9 mouse cellular contexts compared by ENCODE assay signal in the genomic region with DNA sequence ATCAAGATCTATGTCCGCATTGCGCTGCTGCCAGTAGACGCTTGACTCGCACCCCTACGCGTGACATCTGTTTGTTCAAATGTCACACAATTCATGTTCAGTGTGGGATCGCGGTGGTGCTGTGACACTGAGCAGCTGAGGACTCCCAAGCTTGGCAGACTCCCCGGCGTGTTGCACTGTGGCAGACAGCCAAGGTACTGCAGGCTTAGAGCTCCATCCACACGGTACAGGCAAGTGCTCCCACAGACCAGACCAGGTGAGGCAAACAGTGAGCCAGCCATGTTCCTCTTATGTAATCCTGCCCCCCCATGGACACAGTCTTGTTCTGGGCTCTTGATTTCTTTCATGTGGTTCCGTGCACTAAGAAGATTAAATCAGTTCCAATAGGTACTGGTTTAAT.
DNase-seq lines count a peak whose midpoint lies in the region; ATAC-seq lines count a peak whose summit lies in the region.
"Had no signal": no experiment of that assay in that cellular context is flagged by ENCODE, and none has a peak within 500 bp of the region (broad histone marks: within the 10 kb centered on the region; RNA-seq: fewer than 3 reads in every experiment).

No protein-coding gene starts in this region.

- ATAC-seq in forebrain, embryonic 14.5 days: peak; percentile 87; the same call in 1 of the 2 replicates
- ATAC-seq in forebrain, embryonic 12.5 days (ENCODE audit: low FRiP score): no peak
- ATAC-seq in cerebellum, adult (ENCODE audit: insufficient number of reproducible peaks, low FRiP score, low TSS enrichment): peak; percentile 70; the same call in 1 of the 2 replicates

- no peaks in the 10 kb centered on the region for H3K27me3 ChIP-seq in forebrain, embryonic 14.5 days (replicated peaks; ENCODE audit: control insufficient read depth, insufficient read depth, low read length)
- no peaks in the 10 kb centered on the region for H3K27me3 ChIP-seq in forebrain, embryonic 12.5 days
- H3K27me3 ChIP-seq: liver, embryonic 13.5 days had no signal

- H3K9me3 ChIP-seq in forebrain, embryonic 14.5 days (replicated peaks; ENCODE audit: control insufficient read depth, low read length): no peaks in the 10 kb centered on the region
- no peaks in the 10 kb centered on the region for H3K9me3 ChIP-seq in forebrain, embryonic 12.5 days
- H3K9me3 ChIP-seq: liver, embryonic 13.5 days had no signal

- WGBS in forebrain, embryonic 14.5 days: 64% methylated on average over 12 of the region's 12 CpGs
- 89% methylated on average over 12 of the region's 12 CpGs for WGBS in forebrain, embryonic 12.5 days

- H3K4me3 ChIP-seq in forebrain, embryonic 14.5 days (ENCODE audit: low read depth, low read length): no peak overlapping the region
- H3K4me3 ChIP-seq in forebrain, embryonic 12.5 days (replicated peaks): no peak overlapping the region
- H3K4me3 ChIP-seq: liver, embryonic 13.5 days had no signal

- H3K4me1 ChIP-seq in forebrain, embryonic 14.5 days (ENCODE audit: control insufficient read depth, insufficient read depth, low read length): no peaks in the 10 kb centered on the region
- H3K4me1 ChIP-seq in forebrain, embryonic 12.5 days: no peaks in the 10 kb centered on the region; the same call in 1 of the 2 replicates
- H3K4me1 ChIP-seq: liver, embryonic 13.5 days had no signal

- no peak overlapping the region for H3K27ac ChIP-seq in forebrain, embryonic 14.5 days (ENCODE audit: low read depth, low read length)
- H3K27ac ChIP-seq in forebrain, embryonic 12.5 days: no peak overlapping the region
- H3K27ac ChIP-seq: liver, embryonic 13.5 days had no signal

- H3K36me3 ChIP-seq in forebrain, embryonic 14.5 days (ENCODE audit: control insufficient read depth, insufficient read depth, low read length): no peaks in the 10 kb centered on the region
- no peaks in the 10 kb centered on the region for H3K36me3 ChIP-seq in forebrain, embryonic 12.5 days (replicated peaks)
- H3K36me3 ChIP-seq: liver, embryonic 13.5 days had no signal

- H3K4me2 ChIP-seq in forebrain, embryonic 14.5 days (ENCODE audit: low read length): no peak overlapping the region
- H3K4me2 ChIP-seq in forebrain, embryonic 12.5 days: no peak overlapping the region
- H3K4me2 ChIP-seq: liver, embryonic 13.5 days had no signal

- H3K9ac ChIP-seq in forebrain, embryonic 14.5 days (ENCODE audit: low read length): no peak overlapping the region
- no peak overlapping the region for H3K9ac ChIP-seq in forebrain, embryonic 12.5 days
- H3K9ac ChIP-seq: liver, embryonic 13.5 days had no signal

- DNase-seq in forebrain, embryonic 14.5 days (ENCODE audit: low spot score): peak; percentile 84
- peak; percentile 9 to 16 for DNase-seq in gastrocnemius, postnatal 36 days
- peak; percentile 58 for DNase-seq in kidney, postnatal 14 days
- DNase-seq in lung, adult 18-20 months: peak; percentile 17 to 21
- peak; percentile 59 for DNase-seq in right cerebral cortex, postnatal 4 days
- DNase-seq in Muller cell, postnatal 12 days (ENCODE audit: inconsistent ontology term): no peak
- DNase-seq: liver, embryonic 13.5 days had no signal

- intact Hi-C loops in gastrocnemius, postnatal 36 days (cut with DNase I): no loop called here
